Mouse (Mus musculus): Measurements from ENCODE around the gene Unc13c.

The Unc13c gene

DNA sequence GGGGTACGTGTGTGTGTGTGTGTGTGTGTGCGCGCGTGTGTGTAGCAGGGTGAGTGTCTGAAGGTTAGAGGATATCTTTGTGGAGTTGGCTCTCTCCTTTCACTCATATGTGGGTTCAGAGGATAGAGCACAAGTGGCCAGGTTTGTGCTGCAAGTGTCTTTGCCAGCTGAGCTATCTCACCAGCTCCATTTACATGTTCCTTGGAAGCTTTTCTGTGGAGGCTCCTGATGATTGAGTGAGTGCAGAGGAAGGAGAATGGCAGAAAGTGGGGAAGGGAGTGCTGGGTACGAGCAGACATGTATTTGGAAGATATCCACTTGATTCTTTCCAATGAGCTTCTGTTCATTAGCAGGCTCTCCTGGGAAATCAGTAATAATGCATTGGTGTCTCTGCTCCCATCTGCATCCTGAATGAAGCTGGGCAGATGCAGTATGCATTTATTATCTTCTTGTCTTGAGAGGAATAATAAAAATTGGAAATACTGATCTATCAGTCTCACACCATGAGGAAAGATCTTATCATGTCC is 86.3 kb downstream of the Unc13c start:
- DNase-seq (ENCODE audit: extremely low spot score) = no peak

DNA sequence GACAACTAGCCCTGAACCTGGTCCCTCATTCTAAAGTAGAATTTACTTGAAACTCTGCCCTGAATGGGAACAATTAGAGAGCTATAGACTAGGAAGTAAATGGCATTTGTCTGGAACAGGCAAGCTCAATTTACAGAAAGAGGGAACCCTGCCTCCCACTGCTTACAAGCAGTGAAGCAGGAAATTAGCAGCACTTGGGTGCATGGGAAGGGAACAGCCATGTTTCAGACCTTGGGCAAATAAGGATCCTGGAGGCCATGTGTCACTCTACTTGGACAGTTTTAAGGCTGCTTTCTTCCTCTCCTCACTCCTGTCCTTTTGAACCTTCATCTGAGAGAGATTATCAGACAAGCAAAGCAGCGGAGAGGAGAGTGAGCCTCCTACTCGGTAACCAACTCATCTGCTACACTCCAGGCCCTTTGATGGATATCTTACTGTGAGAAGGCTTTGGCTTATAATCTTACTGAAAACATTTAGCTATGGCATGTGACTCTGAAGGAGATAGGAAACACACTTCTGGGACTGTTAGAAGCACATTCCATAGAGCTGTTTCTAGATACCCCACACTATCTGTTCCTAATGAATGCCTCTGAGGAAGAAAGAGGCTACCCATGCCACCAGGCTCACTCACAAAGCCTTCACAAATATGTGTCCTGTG is 101.2 kb downstream of the Unc13c start:
- DNase-seq (ENCODE audit: extremely low spot score) = no peak

DNA sequence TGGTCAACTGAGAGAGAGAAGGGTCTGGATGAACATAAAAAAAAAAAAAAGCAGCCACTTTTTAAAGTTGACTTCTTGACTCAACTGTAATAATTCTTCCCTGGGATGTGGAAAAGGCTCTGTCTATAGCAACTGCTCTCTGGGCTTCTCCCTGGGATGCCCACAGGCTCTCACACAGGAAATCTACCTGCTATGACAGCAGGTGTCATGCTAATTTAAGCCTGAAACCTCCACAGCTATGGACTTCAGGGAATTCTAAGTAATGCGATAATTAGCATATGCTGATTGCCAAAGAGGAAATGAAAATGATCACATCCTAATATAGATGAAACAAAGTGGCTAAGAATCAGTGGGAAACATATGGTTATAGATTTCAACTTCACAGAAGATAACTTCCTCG is 102.1 kb downstream of the Unc13c start:
- no peak for DNase-seq (ENCODE audit: extremely low spot score)

DNA sequence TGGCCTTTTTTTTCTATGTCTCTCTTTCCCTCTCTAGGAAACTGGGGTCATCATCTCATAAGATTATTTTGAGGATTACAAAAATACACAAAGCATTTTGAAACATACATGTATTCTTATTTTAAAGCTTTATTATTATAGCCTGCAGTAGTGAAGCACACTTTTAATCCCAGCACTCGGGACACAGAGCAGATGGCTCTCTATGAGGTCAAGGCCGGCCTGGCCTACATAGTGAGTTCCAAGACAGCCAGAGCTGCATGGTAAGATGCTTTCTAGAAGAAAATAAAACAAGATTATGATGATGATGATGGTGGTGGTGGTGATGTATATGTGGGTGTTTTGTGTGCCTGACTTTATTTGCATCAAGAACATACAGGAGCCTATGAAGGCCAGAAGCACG is 109.3 kb downstream of the Unc13c start:
- no peak for DNase-seq (ENCODE audit: extremely low spot score)

DNA sequence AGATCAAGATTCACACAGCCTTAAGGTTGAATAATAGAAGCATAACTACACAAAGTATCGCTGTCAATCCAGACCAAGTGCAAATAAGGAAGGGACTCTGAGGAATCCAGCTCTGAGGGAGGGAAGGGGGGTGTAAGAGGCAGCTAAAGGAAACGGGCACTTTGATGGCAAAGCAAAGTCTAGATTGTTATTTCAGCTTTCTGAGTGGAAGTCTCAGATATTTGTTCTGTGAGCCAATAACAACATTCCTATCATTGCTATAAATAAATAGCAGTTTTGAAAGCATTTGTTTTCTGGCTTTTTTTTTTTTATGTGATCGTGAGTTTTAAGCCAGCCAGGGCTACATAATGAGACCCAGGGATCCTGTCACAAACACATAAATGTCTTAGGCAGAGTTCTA is 114.5 kb downstream of the Unc13c start:
- no peak for DNase-seq (ENCODE audit: extremely low spot score)

DNA sequence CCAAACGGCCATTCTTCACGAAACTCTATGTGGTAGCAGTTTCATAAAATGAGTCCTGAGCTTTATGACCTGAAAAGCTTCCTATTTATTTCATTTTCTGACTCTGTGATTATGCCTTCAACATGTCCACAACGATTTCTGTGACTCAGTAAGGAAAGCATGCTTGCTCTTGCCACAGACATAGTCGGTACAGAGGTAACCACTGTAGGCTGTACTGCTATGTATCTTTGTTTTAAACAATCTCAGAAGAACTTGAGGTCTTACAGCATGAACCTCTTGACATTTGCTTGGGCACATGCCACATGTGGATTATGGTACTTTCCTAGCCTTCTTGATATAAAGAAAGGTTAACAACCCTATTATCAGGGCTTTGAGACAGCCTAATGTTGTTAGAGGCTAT is 162.1 kb downstream of the Unc13c start:
- no peak for DNase-seq (ENCODE audit: extremely low spot score)

DNA sequence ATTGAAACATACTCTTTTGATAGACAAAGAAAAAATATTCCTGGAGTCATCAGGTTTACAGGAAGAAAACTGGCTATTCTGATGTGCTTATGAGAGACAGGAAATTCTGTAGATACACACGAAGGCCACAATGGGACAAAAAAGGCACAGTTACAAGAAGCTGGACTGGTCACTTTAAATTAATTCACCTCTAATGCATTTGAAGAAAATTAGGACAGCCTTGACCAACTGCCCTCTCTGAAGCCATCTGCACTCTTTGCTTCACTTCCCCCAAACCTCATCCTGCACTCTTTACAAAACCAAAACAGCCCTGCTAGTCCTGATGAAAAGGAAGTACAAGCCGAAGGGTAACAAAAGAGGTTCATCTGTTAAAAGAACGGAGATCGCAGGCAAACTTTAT is 194.2 kb downstream of the Unc13c start:
- no peak for DNase-seq (ENCODE audit: extremely low spot score)

DNA sequence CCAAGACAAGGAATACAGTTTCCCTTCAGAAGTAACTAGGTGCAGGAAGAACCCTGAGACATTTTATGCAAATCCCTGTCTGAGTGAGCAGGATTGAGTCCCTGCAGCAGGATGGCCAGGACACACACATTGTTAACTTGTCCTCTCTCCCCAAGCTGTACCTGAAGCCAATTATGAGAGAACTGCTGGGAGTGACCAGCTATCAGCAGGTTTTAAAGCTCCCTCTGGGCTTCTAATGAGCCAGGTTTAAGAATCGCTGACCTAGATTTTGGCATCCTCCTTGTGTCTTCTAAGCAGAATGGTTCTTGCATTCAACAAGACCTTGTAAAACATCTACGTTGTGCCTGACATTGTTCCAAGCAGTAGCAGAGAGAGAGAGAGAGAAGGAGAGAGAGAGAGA is 213.6 kb downstream of the Unc13c start:
- no peak for DNase-seq (ENCODE audit: extremely low spot score)

DNA sequence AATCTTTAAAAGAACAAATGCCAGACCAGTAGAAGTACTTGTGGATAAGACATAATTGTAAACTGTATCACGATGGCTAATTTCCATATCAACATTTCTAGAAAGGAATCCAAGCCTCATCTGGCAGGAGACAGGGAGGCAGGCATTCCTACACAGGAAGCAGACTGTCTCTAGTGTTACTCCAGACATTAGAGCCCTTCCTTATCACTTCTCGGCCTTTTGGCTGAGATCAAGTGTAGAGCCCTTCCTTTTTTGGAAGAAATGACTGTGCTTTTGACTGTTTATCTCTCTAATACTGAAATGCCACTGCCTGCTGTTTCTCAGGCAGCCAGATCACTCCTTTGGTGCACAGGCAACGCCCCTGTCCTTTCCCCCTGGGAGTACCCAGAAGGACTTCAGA is 215.3 kb downstream of the Unc13c start:
- DNase-seq (ENCODE audit: extremely low spot score) = no peak

DNA sequence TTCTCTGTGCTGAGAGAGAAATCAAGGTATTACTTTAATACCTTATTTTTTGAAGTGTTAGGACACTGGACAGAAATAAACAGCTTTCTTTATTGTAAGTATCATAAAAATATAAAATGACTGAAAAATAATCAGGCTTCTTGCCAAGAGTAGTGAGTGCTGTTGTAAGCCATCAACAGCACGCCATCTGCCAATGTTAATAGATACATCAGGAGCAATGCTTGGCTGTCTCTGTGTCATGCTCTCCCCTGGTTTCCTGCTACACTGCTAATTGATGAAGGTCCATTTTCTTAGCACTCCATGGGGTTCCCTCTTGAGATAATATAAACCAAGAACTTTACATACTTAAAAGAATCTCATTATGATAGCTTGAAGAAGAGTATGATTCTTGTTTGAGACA is 217.4 kb downstream of the Unc13c start:
- DNase-seq (ENCODE audit: extremely low spot score) = no peak

DNA sequence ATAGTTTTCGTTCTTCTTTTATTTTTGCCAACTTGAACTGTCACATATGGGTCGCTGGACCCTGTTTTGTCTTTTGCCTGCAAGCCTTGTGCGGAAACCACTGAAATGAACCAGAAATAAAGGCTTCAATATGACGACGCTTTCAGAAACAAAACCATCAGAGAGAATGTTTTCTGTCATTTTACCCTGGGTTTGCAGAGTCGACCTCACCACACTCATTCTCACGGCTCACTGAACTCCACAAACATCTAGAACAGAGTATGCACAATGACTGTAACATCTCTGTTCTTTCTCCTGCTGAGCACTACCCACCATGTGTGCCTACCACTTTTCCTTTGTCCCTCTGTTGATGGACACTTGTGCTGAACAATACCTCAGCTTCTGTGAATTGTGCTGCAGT is 234.3 kb downstream of the Unc13c start:
- DNase-seq (ENCODE audit: extremely low spot score) = no peak

DNA sequence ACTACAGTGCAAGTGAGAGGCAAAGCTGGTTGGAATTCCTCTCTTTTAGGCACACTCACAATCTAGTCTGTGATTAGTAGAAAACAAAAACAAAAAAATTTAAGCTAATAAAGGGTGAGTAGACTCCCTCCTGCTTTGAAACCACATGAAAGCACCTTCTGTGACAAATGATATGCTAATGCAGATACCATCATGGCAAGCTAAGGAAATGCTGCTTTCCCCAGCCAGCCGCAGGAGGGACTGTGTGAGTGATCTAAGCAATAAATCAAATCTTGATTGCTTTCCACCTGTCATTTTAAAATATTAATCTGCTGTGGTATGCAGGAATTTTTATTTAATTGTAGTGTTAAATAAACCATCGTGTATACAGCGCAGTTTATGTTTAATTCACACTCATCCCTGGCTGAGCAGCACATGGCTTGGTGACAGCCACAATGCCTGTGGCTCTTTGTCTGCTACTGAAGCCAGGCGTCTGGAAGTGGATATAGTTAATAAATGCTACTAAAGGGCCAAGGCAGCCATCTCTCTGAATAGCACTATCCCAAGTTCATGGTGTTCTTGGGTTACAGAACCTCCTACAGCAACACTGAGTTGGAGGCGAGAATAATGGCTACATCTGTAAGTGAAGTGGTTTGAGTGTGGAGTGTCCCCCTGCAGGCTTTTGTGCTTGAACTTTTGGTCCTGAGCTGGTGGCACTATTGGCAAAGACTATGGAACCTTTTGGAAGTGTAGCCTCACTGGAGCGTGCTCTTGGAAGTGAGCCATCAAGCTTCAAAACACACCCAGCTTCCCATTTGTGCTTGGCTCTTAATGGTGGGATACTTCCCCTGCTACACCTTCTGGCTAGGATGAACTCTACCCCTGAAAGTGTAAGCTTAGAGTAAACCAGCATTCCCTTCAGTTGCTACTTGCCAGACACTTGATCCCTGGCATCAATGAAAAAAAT is 242.8 kb downstream of the Unc13c start:
- no peak for DNase-seq (ENCODE audit: extremely low spot score)

DNA sequence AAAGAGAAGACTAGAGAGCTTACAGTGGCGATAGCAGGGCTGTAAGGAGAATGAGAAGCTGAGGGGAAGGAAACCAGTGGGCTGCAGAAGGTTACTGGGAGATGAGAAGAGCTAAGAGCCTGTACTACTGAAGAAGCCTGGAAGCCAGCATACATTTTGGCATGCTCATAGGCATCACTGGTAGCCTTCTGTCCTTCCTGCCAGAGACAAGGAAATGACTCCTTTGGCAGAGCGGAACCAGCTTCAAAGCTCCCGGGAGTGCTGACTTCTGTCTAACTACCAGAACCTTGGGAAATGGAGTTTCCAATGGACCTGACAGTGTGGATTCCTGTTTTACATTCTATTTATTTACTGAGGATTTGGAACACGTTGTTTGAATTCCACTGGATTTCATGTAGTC is 244.0 kb downstream of the Unc13c start:
- DNase-seq (ENCODE audit: extremely low spot score) = no peak

DNA sequence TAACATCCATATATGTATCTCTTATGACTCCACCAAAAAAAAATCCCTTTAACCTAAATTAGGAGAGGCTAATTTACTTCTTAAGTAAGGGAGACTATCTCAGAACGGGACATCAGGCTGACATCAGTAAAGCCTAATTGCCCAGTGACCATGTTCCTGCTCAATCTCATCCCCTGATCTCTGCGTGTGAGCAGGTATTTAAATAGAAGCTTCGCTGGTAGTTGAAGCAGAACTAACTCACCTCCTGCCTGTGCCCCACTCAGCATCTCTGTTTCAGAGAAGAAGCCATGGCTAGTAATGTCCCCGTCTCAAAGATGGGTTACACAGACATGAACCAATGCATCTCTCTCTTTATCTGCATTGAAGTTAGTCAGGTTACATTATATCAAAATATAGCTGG is 255.3 kb downstream of the Unc13c start:
- DNase-seq (ENCODE audit: extremely low spot score) = no peak

DNA sequence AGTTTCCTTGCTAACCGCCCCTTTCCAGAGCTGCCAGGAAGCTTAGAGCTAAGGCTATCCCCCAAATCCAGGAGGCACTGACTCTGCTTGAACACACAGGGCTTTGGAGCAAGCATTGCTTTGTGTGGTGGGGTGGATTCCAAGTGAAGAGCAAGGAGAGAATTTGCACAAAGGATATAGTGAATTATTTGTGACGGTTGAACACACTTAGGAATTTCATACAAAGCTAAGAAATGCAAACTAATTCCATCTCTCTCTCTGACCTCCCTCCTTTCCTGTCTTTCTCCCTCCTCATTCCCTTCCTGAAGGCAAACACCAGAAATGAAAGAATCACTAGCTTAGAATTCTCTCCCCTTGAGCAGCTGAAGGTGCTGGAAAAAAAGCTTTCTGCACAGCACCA is 271.7 kb downstream of the Unc13c start:
- DNase-seq (ENCODE audit: extremely low spot score) = no peak

DNA sequence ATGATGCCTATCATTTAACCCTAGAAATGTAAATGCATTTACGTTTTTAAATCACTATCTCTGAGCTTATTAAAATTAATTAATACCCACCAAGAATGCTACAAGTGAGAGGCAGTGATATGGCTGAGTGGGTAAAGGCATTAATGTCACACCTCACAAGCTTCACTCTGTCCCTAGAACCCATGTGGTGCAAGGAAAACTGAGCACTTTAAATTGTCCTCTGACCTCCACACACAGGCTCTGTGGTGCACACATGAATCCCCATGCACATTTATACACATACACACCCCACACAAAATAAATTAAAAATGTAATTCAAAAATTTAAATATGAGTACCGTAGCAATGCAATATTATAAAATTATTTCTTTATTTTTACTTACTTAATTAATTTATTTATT is 287.2 kb downstream of the Unc13c start:
- no peak for DNase-seq (ENCODE audit: extremely low spot score)

DNA sequence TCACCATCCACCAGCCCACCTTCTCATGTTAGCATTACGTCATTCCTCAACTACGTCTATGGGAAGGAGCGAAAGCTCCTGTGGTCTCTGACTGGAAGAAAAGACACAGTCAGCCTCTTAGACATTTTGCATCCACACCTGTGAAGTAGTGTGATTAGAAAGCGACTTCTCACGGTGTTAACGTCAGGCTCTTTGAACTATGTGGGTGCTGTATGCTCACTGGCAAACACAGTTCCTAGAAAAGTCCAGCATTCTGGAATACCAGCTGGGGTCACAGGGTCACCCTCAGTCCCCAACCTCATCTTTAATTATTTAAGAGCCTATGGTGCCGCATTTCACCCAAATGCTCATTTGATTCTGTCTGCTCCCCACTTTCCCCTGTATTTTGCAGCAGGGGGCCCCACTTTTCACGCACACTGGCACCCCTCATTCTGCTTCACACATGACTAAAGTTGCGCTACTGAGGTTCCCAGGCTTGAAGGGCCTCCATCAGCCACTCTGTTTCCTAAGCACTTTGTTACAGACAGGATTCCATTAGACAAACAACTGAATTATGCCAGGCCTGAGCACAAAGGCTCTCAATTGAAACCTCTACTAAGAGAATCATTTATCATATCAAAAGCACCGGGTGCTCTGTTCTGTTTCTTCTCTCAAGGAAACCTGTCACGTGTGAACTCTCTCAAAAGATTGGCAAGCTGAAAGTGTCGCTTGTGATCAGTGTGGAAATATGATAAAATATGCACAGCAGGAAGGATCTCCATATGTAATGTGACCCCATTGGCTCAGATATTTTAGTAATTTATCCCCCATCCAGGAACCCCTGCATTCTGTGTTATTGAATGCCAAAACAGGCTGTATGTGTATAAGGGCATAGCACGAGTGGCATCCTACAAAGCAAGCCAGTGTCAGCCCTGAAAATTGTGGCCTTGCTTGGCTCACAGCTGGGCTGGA is 287.9 kb downstream of the Unc13c start:
- no peak for DNase-seq (ENCODE audit: extremely low spot score)

DNA sequence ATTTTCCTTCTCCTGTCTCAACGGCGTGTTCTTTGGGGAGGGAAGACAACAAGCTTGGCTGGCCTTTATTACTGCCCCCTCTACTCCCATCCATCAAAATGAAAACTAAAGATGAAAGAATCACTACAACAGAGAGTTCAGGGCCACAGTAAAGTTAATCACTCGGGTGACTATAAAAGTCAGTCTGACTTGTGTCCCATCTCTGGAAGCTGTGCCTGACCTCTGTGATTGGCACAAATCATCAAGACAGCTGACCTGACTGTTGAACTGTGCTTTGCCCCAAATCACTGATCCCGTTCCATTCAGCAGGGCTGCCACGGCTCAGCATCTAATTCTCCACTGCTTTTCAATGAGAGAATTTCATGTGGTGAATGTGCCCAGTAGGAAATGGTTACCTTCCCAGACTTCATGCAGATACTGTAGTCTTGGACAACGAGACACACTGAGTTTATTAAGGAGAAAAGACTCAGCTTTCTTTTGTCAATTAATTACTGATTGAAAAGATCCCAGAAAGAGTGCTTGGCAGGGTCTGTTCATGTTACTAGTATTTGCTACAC is 297.0 kb downstream of the Unc13c start:
- DNase-seq (ENCODE audit: extremely low spot score) = no peak

DNA sequence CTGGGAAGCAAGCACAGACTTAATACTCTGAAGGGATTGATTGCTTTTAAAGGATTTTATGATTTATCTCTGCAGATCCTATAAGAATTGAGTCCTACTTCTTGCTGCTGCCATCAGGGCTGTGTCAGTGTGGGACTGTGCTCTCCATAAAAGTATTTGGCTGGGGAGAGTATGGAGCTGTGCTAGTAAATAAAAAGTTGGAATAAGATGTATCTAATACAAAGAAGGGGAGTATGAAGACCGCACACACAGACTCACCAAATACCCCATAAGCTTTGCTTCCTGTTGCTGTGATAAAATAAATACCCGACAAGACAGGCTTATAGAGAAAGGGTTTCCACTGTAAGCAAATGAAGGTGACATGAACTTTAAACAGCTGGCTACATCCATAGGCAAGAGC is 298.7 kb downstream of the Unc13c start:
- no peak for DNase-seq (ENCODE audit: extremely low spot score)

DNA sequence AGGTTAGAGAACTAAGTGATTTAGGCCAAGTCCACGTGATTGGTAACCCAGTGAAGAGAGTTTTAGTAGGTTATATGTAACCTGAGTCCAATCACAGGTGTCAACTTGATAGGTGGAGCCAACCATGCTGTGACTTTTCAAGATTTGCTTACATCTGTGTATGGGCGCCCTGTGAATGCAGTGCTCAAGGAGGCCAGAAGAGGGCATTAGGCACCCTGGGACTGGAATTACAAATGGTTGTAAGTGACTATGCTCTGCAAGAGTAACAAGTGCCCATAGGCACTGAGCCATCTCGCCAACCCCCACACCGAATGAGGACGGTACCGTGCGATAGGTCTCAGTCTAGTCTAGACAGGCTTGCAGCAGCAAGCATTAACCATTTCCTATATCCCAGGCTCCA is 305.9 kb downstream of the Unc13c start:
- no peak for DNase-seq (ENCODE audit: extremely low spot score)

DNA sequence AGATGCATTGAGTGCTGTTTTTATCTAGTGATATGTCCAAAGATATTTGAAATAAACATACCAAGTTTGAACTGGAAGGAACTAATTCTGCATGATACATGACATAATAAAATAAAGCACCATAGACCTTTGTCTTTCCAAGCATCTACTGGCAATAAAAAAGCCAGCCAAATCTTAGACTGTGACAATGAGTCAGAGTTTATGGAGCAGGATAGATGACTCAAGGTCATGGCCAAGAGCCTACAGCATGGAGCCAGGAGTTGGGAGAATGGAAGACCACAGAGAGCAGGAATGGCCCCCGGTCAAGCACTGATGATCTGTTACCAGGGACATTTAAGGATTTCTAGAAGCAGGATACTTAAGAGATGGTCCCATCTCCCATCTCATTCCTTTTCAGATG is 319.7 kb downstream of the Unc13c start:
- DNase-seq (ENCODE audit: extremely low spot score) = no peak

DNA sequence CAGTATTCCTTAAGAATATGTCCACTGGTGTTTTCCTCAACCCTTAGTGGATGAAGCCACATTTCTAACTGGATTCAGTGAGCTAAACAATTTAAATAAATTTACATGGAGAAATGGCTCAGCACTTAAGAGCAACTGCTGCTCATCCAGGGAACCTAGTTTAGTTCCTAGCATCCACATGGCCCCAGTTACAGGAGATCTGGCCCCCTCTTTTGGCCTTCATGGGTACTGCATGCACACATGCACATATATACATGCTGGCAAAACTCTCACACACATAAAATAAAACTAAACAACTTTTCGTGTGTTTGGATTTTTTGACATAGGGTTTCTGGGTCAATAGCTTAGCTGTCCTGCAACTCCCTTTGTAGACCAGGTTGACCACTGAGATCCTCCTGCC is 330.6 kb downstream of the Unc13c start:
- no peak for DNase-seq (ENCODE audit: extremely low spot score)
